Mouse (Mus musculus): ENCODE data around the gene Spata32. TPM values are rescaled to one million over a fixed set of nuclear protein-coding genes. Genes with fewer than 3 reads are reported as not detected.

The Spata32 gene
- polyA plus RNA-seq, 1 experiment from 2014 or later, result not detected

DNA sequence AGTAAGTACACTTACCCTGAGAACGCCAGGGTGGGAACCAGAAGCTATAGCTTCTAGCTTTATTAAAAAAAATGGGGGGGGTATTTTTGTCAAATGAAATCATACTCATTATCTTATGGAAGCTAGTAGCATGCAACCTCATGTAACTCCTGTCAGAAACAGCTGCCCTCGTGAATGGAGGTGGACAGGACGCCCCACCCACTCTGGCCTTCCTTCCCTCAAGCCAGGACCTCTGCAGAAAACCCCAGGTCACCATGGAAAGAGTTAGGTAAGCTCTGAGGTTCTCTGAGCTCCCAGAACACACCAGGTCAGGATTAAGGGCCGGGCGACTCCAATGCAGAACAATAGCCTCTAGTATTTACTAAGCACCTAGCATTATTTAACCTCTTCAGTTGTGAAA, 30.6 kb upstream of the Spata32 start:
- Histone ChIP-seq H3K4me1 (ENCODE audit: insufficient read depth) (peaks cover 23% of the 10 kb centered on the region), H3K4me3 (ENCODE audit: low read depth, low read length) (no peak overlapping the region), H3K9me3 (ENCODE audit: low read length) (no peaks in the 10 kb centered on the region), H3K4me2 (ENCODE audit: low read depth, low read length) (no peak overlapping the region), H3K27ac (ENCODE audit: low read depth) (peak overlapping the region; percentile 81), H3K36me3 (replicated peaks; ENCODE audit: insufficient read depth, low read length) (no peaks in the 10 kb centered on the region; the same call in 1 of the 2 replicates), H3K27me3 (ENCODE audit: insufficient read depth, low read length) (no peaks in the 10 kb centered on the region), H3K9ac (replicated peaks) (no peak overlapping the region)
- DNase-seq (no peak), ATAC-seq (no peak)
- TF ChIP-seq EP300 (IDR thresholded peaks at IDR 0.05; ENCODE audit: low read depth) (no peak), CTCF (IDR thresholded peaks at IDR 0.05; ENCODE audit: low read depth) (no peak)
- WGBS (ENCODE audit: insufficient replicate concordance), result 59% methylated on average over 5 of the region's 5 CpGs

- Histone ChIP-seq H3K4me1 (ENCODE audit: insufficient read depth) (peaks cover 15% of the 10 kb centered on the region), H3K9me3 (ENCODE audit: low read length) (no peaks in the 10 kb centered on the region), H3K4me3 (ENCODE audit: low read depth, low read length) (no peak overlapping the region), H3K27ac (ENCODE audit: low read depth) (no peak overlapping the region), H3K4me2 (ENCODE audit: low read depth, low read length) (no peak overlapping the region), H3K27me3 (ENCODE audit: insufficient read depth, low read length) (no peaks in the 10 kb centered on the region), H3K36me3 (replicated peaks; ENCODE audit: insufficient read depth, low read length) (no peaks in the 10 kb centered on the region; the same call in 1 of the 2 replicates), H3K9ac (replicated peaks) (no peak overlapping the region)
- ATAC-seq (no peak), DNase-seq (no peak)
- WGBS (ENCODE audit: insufficient replicate concordance), result 78% methylated on average over 11 of the region's 11 CpGs
- TF ChIP-seq CTCF (IDR thresholded peaks at IDR 0.05; ENCODE audit: low read depth) (no peak), EP300 (IDR thresholded peaks at IDR 0.05; ENCODE audit: low read depth) (no peak)
Observed at GRCm38 (mm10) chr11:103247504-103248177, 29.4 kb upstream of the Spata32 start.

DNA sequence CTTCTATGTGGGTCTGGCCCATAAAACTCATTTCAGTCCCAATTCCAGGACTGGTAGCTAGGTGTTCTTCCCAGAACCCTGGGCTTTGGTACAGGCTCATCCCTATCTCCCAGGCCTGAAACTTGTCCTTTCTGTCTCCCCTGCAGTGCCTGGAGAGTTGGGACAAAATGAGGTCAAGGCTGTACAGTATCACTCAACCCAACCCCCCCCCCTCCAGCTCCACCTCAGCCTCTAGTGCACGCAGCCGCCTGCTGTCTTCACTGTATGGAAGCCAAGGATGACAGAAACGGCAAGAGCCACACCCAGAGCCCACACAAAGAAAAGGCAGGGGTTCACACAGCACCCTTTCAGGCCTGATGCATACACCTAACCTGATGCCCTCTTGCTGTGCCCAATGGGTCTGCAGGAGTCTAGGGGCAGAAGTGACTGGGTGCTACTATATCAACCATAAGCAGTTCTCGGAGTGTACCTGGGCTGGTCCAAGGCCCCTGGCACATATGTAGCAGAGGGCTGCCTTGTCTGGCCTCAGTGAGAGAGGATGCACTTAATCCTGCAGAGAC, 28.6 kb upstream of the Spata32 start:
- H3K36me3 ChIP-seq (replicated peaks; ENCODE audit: insufficient read depth, low read length), result no peaks in the 10 kb centered on the region; the same call in 1 of the 2 replicates
- H3K9me3 ChIP-seq (ENCODE audit: low read length), result no peaks in the 10 kb centered on the region
- no peak overlapping the region for H3K9ac ChIP-seq (replicated peaks)
- no peaks in the 10 kb centered on the region for H3K27me3 ChIP-seq (ENCODE audit: insufficient read depth, low read length)
- no peak overlapping the region for H3K4me3 ChIP-seq (ENCODE audit: low read depth, low read length)
- no peak for TF ChIP-seq CTCF (IDR thresholded peaks at IDR 0.05; ENCODE audit: low read depth)
- WGBS (ENCODE audit: insufficient replicate concordance), result 61% methylated on average over 4 of the region's 4 CpGs
- peaks cover 15% of the 10 kb centered on the region for H3K4me1 ChIP-seq (ENCODE audit: insufficient read depth)
- DNase-seq (no peak), ATAC-seq (no peak; the same call in 1 of the 2 replicates)
- H3K4me2 ChIP-seq (ENCODE audit: low read depth, low read length), result no peak overlapping the region
- H3K27ac ChIP-seq (ENCODE audit: low read depth), result peak overlapping the region; percentile 44

DNA sequence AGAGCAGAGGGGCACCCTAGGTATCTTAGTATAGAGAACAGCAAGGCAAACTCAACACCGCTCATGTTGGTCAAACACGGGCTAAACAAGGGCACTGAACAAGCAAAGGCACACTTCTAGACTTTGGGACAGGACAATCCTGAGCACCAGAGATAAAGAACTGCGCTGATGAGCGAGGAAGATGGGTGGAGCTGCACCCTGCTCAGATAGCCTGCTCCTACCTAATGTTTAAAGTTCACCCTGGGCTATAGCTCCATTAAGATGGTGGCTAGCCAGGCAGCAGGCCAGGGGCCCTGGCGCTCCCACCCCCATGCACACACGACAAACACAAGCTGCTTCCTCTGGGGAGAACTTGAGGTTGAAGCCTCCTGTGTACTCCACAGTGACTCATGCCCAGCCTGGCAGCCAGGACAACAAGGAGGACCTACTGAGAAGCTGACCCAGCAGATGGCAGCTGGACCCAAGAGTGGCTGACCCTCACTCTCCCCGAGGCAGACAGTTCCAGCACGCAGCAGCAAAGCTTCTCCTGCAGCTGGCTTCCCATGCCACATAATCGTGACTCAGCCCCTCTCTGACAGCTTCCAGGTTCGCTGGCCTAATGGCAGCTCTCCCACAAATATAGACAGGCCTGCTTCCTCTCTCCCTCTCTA, 28.0 kb upstream of the Spata32 start:
- no peaks in the 10 kb centered on the region for H3K27me3 ChIP-seq (ENCODE audit: insufficient read depth, low read length)
- no peaks in the 10 kb centered on the region for H3K9me3 ChIP-seq (ENCODE audit: low read length)
- no peak overlapping the region for H3K4me3 ChIP-seq (ENCODE audit: low read depth, low read length)
- peaks cover 15% of the 10 kb centered on the region for H3K4me1 ChIP-seq (ENCODE audit: insufficient read depth)
- peak; percentile 22 for DNase-seq
- no peak overlapping the region for H3K4me2 ChIP-seq (ENCODE audit: low read depth, low read length)
- no peaks in the 10 kb centered on the region; the same call in 1 of the 2 replicates for H3K36me3 ChIP-seq (replicated peaks; ENCODE audit: insufficient read depth, low read length)
- peak; percentile 51; the same call in 1 of the 2 replicates for ATAC-seq
- 28% methylated on average over 10 of the region's 10 CpGs for WGBS (ENCODE audit: insufficient replicate concordance)
- H3K27ac ChIP-seq (ENCODE audit: low read depth), result peak overlapping the region; percentile 44
- no peak overlapping the region for H3K9ac ChIP-seq (replicated peaks)
- TF ChIP-seq EP300 (IDR thresholded peaks at IDR 0.05; ENCODE audit: low read depth) (no peak), CTCF (IDR thresholded peaks at IDR 0.05; ENCODE audit: low read depth) (no peak)

- H3K9ac ChIP-seq (replicated peaks), result no peak overlapping the region
- H3K4me1 ChIP-seq (ENCODE audit: insufficient read depth), result peaks cover 15% of the 10 kb centered on the region
- TF ChIP-seq CTCF (IDR thresholded peaks at IDR 0.05; ENCODE audit: low read depth) (no peak), EP300 (IDR thresholded peaks at IDR 0.05; ENCODE audit: low read depth) (no peak)
- no peak overlapping the region for H3K4me2 ChIP-seq (ENCODE audit: low read depth, low read length)
- H3K27ac ChIP-seq (ENCODE audit: low read depth), result no peak overlapping the region
- no peaks in the 10 kb centered on the region; the same call in 1 of the 2 replicates for H3K36me3 ChIP-seq (replicated peaks; ENCODE audit: insufficient read depth, low read length)
- no peak overlapping the region for H3K4me3 ChIP-seq (ENCODE audit: low read depth, low read length)
- H3K9me3 ChIP-seq (ENCODE audit: low read length), result no peaks in the 10 kb centered on the region
- DNase-seq (no peak), ATAC-seq (no peak)
- H3K27me3 ChIP-seq (ENCODE audit: insufficient read depth, low read length), result no peaks in the 10 kb centered on the region
- WGBS (ENCODE audit: insufficient replicate concordance), result 81% methylated on average over 4 of the region's 4 CpGs
Observed at GRCm38 (mm10) chr11:103244856-103245255, 26.6 kb upstream of the Spata32 start.

DNA sequence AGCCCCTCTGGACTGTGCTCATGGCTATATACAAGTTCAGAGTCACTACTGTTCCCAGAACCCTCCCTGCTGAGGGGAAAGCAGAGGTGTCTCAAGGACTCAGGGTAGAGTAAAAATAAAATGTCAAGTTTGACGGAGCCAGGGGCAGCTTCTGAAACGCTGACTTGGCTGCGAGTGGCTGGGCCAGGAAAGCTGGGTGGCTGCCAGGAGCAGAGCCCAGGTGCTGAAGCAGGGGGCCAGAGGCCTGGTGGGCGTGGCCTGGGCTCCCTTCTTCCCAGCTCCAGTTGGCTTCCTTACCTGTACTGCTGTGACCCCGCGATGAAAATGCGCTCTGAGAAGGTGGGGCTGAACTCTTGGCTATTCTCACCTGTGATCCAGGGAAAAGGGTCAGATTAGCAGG, 22.5 kb upstream of the Spata32 start:
- no peak overlapping the region for H3K27ac ChIP-seq (ENCODE audit: low read depth)
- ATAC-seq (no peak), DNase-seq (no peak)
- peaks cover 12% of the 10 kb centered on the region for H3K36me3 ChIP-seq (replicated peaks; ENCODE audit: insufficient read depth, low read length)
- 59% methylated on average over 7 of the region's 7 CpGs for WGBS (ENCODE audit: insufficient replicate concordance)
- no peak overlapping the region for H3K4me3 ChIP-seq (ENCODE audit: low read depth, low read length)
- H3K27me3 ChIP-seq (ENCODE audit: insufficient read depth, low read length), result no peaks in the 10 kb centered on the region
- no peak overlapping the region for H3K4me2 ChIP-seq (ENCODE audit: low read depth, low read length)
- TF ChIP-seq EP300 (IDR thresholded peaks at IDR 0.05; ENCODE audit: low read depth) (no peak), CTCF (IDR thresholded peaks at IDR 0.05; ENCODE audit: low read depth) (no peak)
- H3K4me1 ChIP-seq (ENCODE audit: insufficient read depth), result no peaks in the 10 kb centered on the region; the same call in 1 of the 2 replicates
- H3K9me3 ChIP-seq (ENCODE audit: low read length), result no peaks in the 10 kb centered on the region
- H3K9ac ChIP-seq (replicated peaks), result no peak overlapping the region

All from liver, postnatal 0 days (tissue).